Mouse (Mus musculus): Measurements from ENCODE around the gene Smchd1. TPM values are rescaled to one million over a fixed set of nuclear protein-coding genes. Genes with fewer than 3 reads are reported as not detected.

Gene Smchd1
- total RNA-seq, 2 experiments from 2014 or later: 32.6 to 33.2 TPM

GRCm38 (mm10) chr17:71319361-71319760 lies 155.8 kb downstream of the Smchd1 start:
- intact Hi-C loops (cut with DNase I): no loop called here

GRCm38 (mm10) chr17:71317571-71317970 lies 157.6 kb downstream of the Smchd1 start:
- intact Hi-C loops (cut with DNase I): no loop called here
- no peak for DNase-seq (ENCODE audit: extremely low spot score in 1 of 2, low spot score in 2 of 2)

More at GRCm38 (mm10) chr17:71319361-71319760, 155.8 kb downstream of the Smchd1 start:
- DNase-seq (ENCODE audit: extremely low spot score in 1 of 2, low spot score in 2 of 2): no peak

GRCm38 (mm10) chr17:71314315-71314714 lies 160.8 kb downstream of the Smchd1 start:
- intact Hi-C loops (cut with DNase I): no loop called here
- no peak for DNase-seq (ENCODE audit: extremely low spot score in 1 of 2, low spot score in 2 of 2)

GRCm38 (mm10) chr17:71311340-71312171 lies 163.6 kb downstream of the Smchd1 start, which contains the start of gene Emilin2:
Gene Emilin2, minus strand, starts transcription at chr17:71311978.
- intact Hi-C loops (cut with DNase I): no loop called here
- no peak for DNase-seq (ENCODE audit: extremely low spot score in 1 of 2, low spot score in 2 of 2)

GRCm38 (mm10) chr17:71310486-71311339 lies 164.4 kb downstream of the Smchd1 start:
- intact Hi-C loops (cut with DNase I): no loop called here
- DNase-seq (ENCODE audit: extremely low spot score in 1 of 2, low spot score in 2 of 2): peak in 1 of 2 experiments; percentile 49

- intact Hi-C loops (cut with DNase I): no loop called here
- DNase-seq (ENCODE audit: extremely low spot score in 1 of 2, low spot score in 2 of 2): peak in 1 of 2 experiments; percentile 27
Measured at GRCm38 (mm10) chr17:71309711-71310485, 165.2 kb downstream of the Smchd1 start.

- intact Hi-C loops (cut with DNase I): no loop called here
Measured at GRCm38 (mm10) chr17:71309141-71309540, 166.0 kb downstream of the Smchd1 start.

GRCm38 (mm10) chr17:71308296-71308695 lies 166.8 kb downstream of the Smchd1 start:
- intact Hi-C loops (cut with DNase I): no loop called here
- no peak for DNase-seq (ENCODE audit: extremely low spot score in 1 of 2, low spot score in 2 of 2)

More at GRCm38 (mm10) chr17:71309141-71309540, 166.0 kb downstream of the Smchd1 start:
- DNase-seq (ENCODE audit: extremely low spot score in 1 of 2, low spot score in 2 of 2): no peak

GRCm38 (mm10) chr17:71307251-71307790 lies 167.8 kb downstream of the Smchd1 start:
- DNase-seq (ENCODE audit: extremely low spot score in 1 of 2, low spot score in 2 of 2): no peak
- intact Hi-C loops (cut with DNase I): no loop called here

GRCm38 (mm10) chr17:71306716-71307115 lies 168.4 kb downstream of the Smchd1 start:
- DNase-seq (ENCODE audit: extremely low spot score in 1 of 2, low spot score in 2 of 2): no peak
- intact Hi-C loops (cut with DNase I): no loop called here

GRCm38 (mm10) chr17:71306091-71306490 lies 169.1 kb downstream of the Smchd1 start:
- intact Hi-C loops (cut with DNase I): no loop called here
- DNase-seq (ENCODE audit: extremely low spot score in 1 of 2, low spot score in 2 of 2): no peak

- no peak for DNase-seq (ENCODE audit: extremely low spot score in 1 of 2, low spot score in 2 of 2)
- intact Hi-C loops (cut with DNase I): loop anchor here (2.0 kb wide), 1 partner anchor 21 kb away; no protein-coding TSS in a partner anchor
Measured at GRCm38 (mm10) chr17:71303444-71303843, 171.7 kb downstream of the Smchd1 start.

GRCm38 (mm10) chr17:71301413-71301812 lies 173.7 kb downstream of the Smchd1 start:
- no peak for DNase-seq (ENCODE audit: extremely low spot score in 1 of 2, low spot score in 2 of 2)
- intact Hi-C loops (cut with DNase I): no loop called here

GRCm38 (mm10) chr17:71300338-71300737 lies 174.8 kb downstream of the Smchd1 start:
- DNase-seq (ENCODE audit: extremely low spot score in 1 of 2, low spot score in 2 of 2): no peak
- intact Hi-C loops (cut with DNase I): no loop called here

GRCm38 (mm10) chr17:71299879-71300278 lies 175.3 kb downstream of the Smchd1 start:
- DNase-seq (ENCODE audit: extremely low spot score in 1 of 2, low spot score in 2 of 2): no peak

GRCm38 (mm10) chr17:71294570-71294969 lies 180.6 kb downstream of the Smchd1 start:
- no peak for DNase-seq (ENCODE audit: extremely low spot score in 1 of 2, low spot score in 2 of 2)
- intact Hi-C loops (cut with DNase I): no loop called here

More at GRCm38 (mm10) chr17:71299879-71300278, 175.3 kb downstream of the Smchd1 start:
- intact Hi-C loops (cut with DNase I): no loop called here

Data from left cerebral cortex, postnatal 10 days (tissue).